Mouse (Mus musculus) lung, adult 18-20 months (tissue): ENCODE results near the gene Gon7.

Experiments used
- DNase-seq, 2 experiments: peaks; one replicate each; pipeline ENCODE4 v3.0.0; 2022; ENCODE audit warnings: mixed read lengths in 2 of 2

The Gon7 gene

DNA sequence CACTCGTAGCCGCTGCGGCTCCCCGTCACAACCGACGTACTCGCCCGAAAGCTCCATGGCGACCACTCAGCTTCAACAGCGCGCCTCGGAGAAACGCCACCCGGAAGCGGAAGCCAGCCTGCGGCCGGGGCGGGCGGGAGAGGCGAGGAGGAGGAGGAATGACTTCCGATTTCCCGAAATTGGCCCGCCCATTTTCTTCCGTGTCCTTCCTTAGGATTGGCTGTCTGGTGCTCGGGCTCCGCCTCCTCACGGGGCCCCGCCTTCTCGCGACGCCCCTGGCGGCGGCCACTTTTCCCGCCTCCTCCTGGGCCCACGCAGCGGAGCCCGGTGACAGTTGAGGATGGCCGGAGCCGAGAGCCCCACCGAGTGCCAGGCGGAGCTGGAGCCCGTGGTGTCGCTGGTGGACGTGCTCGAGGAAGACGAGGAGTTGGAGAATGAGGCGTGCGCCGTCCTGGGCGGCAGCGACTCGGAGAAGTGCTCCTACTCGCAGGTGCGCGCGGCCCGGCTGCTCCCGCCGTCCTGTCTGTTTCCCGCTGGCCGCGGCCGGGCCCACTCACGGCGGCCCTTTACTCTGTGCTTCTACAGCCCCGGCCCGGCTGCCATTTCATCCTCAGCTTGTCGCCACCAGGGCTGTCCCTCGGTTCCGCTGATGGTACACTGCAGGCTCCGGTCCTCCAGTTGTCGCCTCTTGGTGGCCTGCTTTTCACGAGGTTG lies at the start of gene Gon7, which contains the start of the genes Gm28051 and Ubr7:
Gene Gon7 (minus strand): TSS at position 115 of the 714 bp plus-strand sequence.
Gene Gm28051 (minus strand): TSS at position 77 of the 714 bp plus-strand sequence.
Gene Ubr7 (plus strand): TSS at position 279 of the 714 bp plus-strand sequence.
- DNase-seq, result peak; percentile 97 to 98

GRCm38 (mm10) chr12:102799528-102799927 lies 41.9 kb upstream of the Gon7 start:
- DNase-seq, result no peak

DNA sequence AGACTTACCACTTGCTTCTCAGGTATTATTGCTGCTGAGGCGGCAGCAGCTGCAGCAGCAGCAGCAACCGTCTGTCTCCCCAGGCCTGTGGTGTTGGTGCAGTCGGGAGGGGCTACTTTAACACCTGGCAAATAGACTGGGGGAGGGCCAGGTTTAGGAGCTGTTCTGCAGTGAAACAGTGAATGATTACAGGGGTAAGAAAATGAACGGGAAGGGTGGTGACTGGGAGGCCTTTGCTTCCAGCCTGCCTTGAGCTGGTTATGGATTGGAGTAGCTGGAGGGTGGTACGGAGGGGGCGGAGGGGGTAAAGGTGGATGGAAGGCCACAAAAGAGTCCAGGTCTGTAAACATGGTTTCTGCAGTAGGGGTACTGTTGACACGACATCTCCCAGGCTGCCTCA lies 30.3 kb upstream of the Gon7 start:
- DNase-seq, result no peak

DNA sequence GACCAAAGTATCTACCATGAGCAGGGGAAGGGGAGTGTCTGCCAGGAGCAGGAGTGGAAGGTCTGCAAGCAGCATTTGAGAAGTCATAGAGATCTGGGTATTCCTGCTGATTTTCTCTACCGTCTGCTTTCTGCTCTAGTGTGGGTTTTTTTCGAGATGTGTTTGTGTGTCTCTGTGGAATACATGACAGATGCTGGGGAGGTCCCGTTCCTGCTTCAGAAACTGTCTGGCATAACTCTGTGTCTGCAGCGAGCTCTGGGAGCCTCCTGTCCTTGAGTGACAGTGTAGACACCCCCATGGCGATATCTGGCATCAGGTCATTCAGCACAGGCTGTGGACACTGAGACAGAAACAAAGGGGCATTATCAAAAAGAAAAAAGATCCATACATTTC lies 28.0 kb upstream of the Gon7 start:
- DNase-seq, result no peak

GRCm38 (mm10) chr12:102784899-102785592 lies 27.4 kb upstream of the Gon7 start:
- DNase-seq, result no peak

- no peak for DNase-seq
Observed at GRCm38 (mm10) chr12:102782841-102783240, 25.2 kb upstream of the Gon7 start.

DNA sequence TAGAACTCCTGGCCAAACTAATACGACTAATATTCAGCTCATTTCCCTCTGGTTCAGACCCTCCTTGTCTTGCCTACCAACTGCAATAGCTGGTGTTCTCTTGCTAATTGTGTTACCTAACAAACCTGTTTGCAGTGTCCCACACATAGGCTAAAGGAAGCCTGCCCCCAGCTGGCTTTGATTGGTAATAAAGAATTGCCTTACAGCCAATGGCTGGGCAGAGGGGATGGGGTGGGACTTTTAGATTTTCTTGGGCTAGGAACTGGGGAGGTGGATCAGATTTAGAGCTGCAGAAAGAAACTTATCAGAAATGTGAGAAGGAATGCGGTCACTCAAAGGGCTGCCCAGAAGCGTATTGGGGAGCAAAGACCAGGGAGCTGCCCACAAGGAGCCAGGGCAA lies 21.8 kb upstream of the Gon7 start:
- peak in 1 of 2 experiments; percentile 23 for DNase-seq

GRCm38 (mm10) chr12:102778151-102778550 lies 20.5 kb upstream of the Gon7 start:
- no peak for DNase-seq

DNA sequence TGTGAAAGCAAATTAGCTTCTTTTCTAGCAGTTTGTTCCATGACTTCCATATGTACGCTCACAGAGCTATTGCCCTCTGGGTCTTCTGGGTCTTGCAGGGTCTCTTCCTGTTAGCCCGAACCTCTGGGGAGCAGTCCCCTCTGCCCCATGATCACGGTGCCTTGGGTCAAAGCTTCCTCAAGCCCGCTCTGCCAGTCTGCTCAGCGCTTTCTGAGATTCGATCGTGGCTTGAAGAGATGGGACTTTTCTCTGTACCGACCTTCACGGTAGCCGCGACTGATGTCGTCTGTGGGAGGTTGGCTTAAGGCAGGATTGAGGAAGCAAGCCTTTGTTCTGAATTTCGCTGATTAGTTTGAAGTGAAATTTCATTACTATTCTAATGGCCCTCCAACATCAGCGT lies 18.4 kb upstream of the Gon7 start:
- DNase-seq, result no peak

GRCm38 (mm10) chr12:102772676-102773075 lies 15.1 kb upstream of the Gon7 start:
- DNase-seq, result no peak

- DNase-seq, result no peak
Observed at GRCm38 (mm10) chr12:102771601-102772000, 14.0 kb upstream of the Gon7 start.

GRCm38 (mm10) chr12:102769000-102769399 lies 11.4 kb upstream of the Gon7 start:
- no peak for DNase-seq

DNA sequence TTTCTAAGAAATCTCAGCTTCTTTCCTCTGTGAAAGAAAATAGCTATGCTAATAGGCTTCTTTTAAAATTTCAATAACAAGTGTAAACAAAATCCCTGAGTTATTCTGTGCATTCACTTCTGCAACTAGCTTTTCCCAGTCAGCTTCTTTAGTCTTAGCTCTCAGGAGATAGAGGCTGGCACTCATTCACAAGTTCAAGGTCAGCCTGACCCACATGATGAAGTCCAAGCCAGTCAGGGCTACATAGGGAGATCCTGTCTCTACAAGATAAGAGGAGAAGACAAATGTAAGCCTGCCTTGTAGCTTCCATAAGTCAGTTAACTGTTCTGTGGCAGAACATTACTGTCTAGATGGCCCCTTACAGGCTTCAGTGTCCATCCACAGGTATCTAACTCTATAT lies 6.1 kb upstream of the Gon7 start:
- DNase-seq, result no peak

DNA sequence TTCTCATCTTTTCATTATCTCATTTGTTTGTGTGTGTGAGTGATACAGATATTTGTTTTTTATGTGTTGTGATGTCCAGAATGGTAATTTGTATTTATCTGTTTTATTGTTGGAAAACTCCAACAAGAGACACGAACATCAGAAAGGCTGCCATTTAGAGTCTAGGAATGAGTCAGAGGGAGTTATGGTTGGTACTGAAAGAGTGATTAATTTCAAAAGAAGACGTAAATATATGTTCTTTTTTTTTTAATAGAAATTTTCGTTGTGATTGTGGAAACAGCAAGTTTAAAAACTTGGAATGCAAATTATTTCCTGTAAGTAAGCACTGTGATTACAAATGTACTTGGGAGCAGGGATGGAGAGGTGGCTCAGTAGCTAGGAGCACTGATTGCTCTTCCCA lies 4.1 kb upstream of the Gon7 start:
- no peak for DNase-seq

GRCm38 (mm10) chr12:102758936-102759335 lies 1.3 kb upstream of the Gon7 start:
- DNase-seq, result no peak

DNA sequence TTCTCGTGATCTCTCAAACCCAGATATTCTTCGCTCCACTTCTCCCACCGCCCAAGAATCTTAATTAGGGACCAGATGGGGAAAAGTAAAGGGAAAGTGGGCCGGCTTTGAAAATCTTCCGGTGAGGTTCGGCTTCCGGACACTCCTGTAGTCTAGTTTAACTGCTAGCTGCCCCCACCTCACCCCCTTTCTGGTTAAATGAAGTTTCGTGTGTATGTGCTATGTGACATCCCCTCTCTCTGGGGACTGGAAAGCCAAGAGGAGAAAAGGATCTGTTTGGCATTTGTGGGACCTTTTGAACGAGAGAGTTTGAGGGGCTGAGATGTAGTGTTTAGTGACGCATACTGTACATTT lies 777 bp upstream of the Gon7 start, which contains the start of gene Gm20604:
Gene Gm20604 (minus strand): TSS at position 270 of the 354 bp plus-strand sequence.
- peak in 1 of 2 experiments; percentile 8 for DNase-seq

DNA sequence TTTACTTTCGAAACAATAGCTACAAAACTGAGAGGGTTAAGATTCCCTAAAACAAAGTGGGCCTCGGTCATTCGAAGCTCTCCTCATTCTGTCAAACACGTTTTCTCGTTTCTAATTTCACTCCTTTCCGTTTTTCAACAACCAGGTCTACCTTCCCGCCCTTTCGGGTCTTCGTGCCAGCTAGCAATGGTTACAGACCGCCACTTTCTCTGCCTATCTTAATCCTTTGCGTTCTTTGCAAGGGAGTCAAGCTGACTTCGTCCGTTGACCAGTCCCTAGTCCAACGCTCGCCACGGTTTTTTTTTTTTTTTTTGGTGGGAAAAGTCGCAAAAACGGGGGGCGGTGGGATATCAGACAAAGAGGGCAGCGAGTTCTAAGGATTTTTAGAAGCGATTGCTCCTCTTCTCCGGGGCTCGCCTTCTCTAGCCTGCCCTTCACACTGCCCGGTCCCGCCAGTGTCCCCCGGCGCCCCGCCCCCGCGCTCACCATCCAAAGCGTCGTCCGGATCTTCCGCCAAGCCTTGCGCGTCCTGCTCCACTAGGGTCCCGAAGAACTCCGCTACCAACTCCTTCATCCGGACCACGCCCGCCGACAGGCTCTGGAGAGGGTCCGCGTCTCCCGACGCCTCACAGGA lies 431 bp downstream of the Gon7 start:
- DNase-seq, result no peak

GRCm38 (mm10) chr12:102756304-102756703 lies 1.3 kb downstream of the Gon7 start:
- DNase-seq, result peak; percentile 12 to 14

DNA sequence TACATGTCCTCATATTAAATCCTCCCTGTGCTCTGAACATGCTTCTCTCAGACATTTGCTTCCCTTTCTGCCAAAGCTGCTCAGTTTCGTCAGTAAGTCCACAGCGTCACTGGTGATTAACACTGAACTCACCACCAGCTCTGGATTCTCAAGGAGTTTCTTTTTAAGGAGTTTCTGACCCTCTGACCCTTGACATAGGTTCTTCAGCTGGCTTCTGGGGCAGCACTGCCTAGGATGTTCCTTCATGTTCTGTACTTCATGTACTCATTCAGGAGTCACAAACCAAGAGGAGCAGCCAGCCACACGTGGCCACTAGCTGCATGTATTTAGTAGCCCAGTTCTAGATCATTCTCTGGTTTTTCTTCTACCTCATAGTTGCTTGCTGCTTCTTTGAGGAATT lies 9.3 kb downstream of the Gon7 start:
- DNase-seq, result no peak

- DNase-seq, result peak in 1 of 2 experiments; percentile 21
Observed at GRCm38 (mm10) chr12:102744839-102745238, 12.8 kb downstream of the Gon7 start.

DNA sequence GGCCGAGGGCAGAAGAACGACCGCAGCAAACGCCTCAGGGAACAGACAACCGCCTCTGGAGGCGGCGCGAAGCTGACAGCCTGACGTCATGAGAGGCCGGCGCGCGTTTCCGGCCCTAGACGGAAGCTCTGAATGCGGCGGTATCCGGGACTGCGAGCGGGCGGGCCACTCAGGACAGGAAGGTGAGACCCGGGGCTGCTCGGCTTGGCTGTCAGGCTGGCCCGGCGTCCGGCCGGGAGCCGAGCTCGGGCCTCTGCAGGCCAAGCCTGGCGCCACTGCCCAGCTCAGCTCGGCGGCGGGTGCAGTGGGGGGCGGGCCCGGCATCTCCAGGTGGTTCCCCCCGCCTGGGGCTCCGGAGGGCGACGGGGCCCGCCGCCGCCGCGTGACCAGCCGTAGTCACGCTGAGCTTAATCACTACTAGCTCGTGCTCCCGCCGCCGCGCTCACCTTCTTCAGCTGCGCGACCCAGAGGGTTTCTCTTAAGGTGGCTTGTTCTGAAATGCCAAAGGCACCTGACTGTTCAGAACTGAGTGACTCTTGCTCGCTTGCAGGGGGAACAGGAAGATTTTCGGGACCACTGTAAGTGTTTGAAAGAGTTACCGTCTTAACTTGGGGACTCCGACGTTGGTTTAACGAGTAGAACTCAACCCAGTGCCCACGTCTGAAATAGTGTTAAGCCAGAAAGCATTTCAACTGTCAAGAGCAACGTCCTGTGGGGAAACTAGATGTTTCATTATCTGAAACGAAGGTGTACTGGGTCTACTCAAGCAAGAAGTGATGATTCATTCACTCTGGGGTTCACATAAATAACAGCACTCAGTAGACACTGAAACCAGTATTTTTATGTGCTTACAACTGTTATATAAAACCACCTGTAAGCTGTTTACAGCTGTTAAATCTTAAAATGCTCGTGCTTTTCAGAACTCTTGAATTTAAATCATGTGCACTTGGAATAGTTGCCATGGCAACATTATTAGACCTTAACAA lies 13.7 kb downstream of the Gon7 start, which contains the start of the genes Moap1 and Tmem251:
Gene Moap1 (minus strand): TSS at position 73 of the 986 bp plus-strand sequence.
Gene Tmem251 (plus strand): TSS at position 174 of the 986 bp plus-strand sequence.
- peak; percentile 92 to 93 for DNase-seq

DNA sequence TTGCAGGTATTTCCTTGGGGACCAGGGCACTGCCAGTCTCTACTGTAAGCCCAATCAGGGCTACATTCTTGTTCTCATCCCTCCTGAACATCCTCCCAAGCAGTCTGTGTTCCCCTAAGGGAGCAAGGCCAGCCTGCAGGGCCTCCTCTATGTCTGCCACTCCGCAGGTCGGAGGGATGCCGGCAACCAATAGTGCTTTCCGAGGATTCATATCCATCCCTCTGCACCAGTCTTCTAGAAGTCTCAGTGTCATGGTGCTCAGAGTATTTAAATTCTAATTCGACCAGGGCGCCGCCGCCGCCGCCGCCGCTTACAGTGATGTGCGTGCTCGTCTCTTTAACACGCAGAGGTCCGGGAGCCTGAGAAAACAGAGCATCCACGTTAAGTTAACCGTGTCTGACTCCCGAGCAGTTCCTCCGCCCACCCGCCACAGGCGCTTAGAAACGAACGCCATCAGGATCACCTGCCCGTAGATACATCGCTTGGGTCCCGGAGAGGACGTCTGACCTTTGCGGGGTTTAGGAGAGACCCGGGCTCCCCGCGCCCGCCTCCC lies 14.5 kb downstream of the Gon7 start:
- no peak for DNase-seq
